Mouse (Mus musculus) left cerebral cortex, adult 11 months (tissue): ENCODE data around the gene Apom.
A peak's percentile ranks its signal among the peaks of the same experiment; 100 is the strongest.
"Not testable (repeated sequence)": the region's sequence is repeated elsewhere in the genome, so short reads cannot be mapped to it uniquely, and the experiment has no call there.

Experiments
- DNase-seq: peaks from one replicate; pipeline ENCODE4 v3.0.0; 2022; ENCODE audit warnings: low spot score

Apom gene

DNA sequence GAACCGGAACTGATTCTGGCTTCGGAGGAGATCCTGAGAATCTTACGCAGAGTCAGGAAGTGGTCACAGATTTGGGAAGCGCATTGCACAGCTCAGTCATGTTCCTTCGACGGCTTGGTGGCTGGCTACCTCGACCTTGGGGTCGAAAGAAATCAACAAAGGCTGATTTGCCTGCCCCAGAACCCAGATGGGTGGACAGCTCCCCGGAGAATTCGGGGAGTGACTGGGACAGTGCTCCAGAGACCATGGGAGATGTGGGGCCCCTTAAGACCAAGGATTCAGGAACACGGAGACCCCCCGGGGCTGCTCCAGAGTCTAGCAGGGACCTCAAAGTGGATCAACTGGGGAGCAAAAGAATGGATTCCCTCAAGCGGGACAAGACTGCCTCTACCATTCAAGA, 4.8 kb downstream of the Apom start:
- no peak for DNase-seq

DNA sequence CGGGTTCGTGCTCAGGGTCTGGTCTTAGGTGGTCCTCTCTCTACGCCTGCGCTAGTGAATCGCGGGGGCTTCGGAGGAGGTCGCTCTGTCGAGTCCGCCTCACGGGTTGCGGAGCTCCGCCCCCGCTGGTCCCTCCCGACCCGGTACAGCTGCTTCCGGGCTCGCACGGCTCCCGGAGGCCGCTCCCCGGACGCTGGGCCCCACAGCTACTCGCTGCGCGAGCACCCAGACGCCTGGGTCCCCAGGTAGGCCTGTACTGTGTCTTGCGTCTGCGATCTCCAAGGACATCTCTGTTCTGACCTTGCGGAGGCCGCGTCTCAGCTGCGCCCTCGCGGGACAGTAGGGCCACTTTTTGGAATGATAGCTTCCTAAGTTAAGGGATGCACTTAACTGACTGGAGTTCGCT, 5.6 kb downstream of the Apom start, which contains the start of gene D17H6S53E:
Gene D17H6S53E (plus strand): TSS at position 168 of the 406 bp plus-strand sequence.
- DNase-seq = no peak

DNA sequence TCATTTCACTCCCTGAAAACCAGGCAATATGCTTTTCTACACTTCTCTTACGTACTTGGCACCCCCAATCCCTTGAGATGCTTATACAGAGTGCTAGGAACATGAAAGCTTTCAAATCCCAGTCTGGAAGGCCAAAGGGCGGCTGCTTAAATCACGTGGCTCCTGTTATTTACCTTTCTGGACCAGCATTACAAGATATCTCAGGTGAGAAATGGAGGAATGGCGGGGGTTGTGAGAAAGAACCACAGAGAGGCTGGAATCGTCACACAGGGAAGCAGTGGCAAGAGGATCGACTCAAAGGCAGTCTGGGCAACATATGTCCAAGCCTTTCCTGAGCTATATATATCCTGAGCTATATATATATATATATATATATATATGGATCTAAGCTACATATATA, 6.3 kb downstream of the Apom start:
- no peak for DNase-seq

DNA sequence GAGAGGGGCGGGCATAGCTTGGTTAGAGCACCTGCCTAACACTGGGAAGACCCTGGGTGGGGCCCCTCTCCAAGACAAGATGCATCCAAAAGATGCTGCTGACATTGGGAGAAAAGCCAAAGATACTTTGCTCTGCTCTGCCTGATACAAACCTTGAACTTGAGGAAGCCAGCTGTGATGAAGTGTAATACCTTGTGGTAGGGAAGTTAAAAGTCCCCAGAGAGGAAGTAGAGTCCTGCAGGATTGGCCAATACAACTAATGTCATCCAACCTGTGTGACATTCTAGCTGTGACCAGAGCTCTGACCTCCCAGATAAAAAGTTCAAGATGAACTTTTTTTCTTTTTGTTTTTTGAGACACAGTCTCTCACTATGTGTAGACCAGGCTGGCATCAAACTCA, 6.8 kb downstream of the Apom start:
- no peak for DNase-seq

- not testable (repeated sequence) for DNase-seq
These were observed 7.5 kb downstream of the Apom start for GRCm38 (mm10) chr17:35124261-35124896.

DNA sequence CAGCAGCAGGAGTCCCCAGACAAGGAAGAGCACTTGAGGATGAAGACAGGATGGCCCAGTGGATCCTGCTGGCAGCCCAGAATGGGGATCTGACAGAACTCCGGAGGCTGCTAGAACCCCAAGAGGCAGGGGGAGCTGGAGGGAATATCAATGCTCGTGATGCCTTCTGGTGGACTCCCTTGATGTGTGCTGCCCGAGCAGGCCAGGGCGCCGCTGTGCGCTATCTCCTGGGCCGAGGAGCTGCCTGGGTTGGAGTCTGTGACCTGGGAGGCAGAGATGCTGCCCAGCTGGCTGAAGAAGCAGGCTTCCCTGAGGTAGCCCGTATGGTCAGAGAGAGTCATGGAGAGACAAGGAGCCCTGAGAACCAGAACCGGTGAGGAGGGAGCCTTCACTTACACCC, 8.6 kb downstream of the Apom start:
- not testable (repeated sequence) for DNase-seq

DNA sequence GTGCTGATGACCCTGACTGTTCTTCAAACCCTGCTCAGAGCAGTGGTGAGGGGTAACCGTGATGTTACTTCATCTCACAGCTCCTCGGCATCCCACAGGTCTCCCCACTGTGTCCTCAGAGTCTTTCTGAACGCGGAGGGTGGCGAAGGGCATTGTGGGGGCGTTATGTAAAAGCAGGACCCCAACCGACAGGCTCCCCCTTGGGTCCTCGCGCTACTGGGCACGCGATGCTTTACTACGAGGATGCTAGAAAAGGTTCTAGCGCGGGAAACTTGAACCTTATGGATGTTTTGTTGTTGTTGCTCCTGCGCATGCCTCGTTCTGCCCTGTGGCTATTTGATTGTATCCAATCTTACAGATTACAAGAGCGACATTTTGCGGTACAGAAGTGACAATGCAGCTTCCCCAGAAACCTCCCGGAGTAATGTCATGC, 10.0 kb downstream of the Apom start, which contains the start of gene Csnk2b:
Gene Csnk2b (minus strand): TSS at position 183 of the 433 bp plus-strand sequence.
- peak; percentile 69 for DNase-seq

- DNase-seq = peak; percentile 97
These were observed 10.6 kb downstream of the Apom start, which contains the start of gene Gpank1 for GRCm38 (mm10) chr17:35121143-35121799. Gene Gpank1 (plus strand): TSS chr17:35121455.

DNA sequence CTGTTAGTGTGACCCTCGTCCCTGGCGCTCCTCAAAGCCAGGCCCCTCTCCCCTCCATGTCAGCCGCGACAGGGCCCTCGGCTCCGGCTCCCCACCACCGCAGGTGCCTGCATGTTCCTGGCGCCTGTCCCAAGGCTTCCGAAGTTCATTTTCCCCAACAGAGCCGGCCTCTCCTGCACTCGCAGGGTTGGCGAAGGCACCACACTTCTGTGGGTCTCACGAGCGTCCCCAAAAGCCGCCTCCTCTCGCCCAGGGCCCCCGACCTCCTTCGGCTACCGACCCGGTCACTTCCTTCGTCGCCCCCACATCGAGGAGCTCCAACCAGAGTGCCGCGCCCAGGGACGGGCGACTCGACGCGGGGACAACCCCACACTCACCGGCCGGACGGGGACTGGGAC, 11.1 kb downstream of the Apom start:
- no peak for DNase-seq

- DNase-seq = no peak
These were observed 16.5 kb downstream of the Apom start, which contains the start of gene Ly6g5b for GRCm38 (mm10) chr17:35115046-35116019. Gene Ly6g5b (minus strand): TSS chr17:35115428.

DNA sequence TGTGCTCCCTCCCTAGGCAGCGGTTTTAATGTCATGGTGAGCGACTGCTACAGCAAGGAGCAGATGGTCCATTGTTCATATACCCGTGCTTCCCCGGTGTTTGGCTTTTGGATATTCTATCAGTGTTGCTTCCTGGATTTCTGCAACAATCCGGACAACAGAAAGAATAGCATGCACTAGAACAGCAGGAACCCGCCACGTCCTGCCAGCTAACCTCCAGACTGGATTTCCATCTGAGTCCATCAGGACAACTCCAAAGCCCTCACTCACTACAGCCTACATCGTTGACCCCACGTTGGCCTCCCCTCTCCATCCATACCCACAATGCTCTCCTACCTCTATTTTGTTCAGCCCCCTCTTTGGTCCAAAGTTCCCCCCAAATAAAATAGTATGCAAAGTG, 20.1 kb downstream of the Apom start:
- no peak for DNase-seq

DNA sequence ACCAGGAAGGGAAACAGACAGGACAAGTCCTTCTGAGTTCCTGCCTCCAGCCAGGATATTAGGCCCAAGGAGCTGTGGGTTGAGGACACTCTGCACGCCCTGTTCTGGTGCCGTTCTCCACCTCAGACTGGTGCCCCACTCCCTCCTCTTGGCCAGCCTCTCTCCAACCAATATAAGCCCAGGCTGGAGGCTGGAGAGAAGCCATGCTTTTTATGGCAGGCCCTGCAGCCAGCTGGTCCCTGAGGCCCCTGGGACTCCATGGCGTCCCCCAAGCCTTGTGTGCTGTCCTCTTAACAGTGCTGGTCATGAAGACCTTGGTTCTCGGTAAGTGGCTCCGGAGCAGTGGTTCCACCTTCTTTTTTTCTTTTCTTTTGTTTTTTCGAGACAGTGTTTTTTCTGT, 23.8 kb downstream of the Apom start, which contains the start of gene Ly6g5c:
Gene Ly6g5c (plus strand): TSS at position 183 of the 400 bp plus-strand sequence.
- no peak for DNase-seq

GRCm38 (mm10) chr17:35106522-35106921, 25.3 kb downstream of the Apom start:
- no peak for DNase-seq

DNA sequence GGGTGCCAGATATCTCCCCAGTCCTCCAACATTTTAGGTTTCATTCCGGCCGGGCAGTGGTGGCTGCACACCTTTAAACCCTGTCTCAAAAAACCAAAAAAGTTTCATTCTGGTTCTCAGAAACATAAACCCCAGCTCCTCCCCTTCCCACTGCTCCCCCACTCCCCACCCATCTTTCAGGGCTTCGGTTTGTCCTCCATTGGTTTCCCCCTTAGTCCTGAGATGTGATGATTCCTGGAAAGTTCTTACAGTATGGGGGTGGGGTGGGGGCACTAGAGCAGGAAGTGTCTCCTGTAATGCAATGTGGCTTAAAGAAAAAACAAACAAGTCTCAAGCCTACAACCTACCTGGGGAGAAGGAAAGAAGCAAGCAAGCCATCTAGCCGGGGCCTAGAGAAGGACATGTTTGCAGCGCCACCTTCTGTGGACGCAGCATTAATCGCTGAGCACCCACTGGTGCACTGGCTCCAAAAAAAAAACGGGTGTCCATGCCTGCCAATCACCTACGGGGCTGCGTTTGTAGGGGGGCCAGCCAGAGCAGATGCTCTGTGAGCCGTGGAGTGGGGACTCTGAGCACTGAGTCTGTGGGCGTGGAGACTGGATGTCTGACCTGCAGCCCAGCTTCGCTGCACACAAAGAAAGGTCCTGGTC, 26.0 kb downstream of the Apom start:
- no peak for DNase-seq

DNA sequence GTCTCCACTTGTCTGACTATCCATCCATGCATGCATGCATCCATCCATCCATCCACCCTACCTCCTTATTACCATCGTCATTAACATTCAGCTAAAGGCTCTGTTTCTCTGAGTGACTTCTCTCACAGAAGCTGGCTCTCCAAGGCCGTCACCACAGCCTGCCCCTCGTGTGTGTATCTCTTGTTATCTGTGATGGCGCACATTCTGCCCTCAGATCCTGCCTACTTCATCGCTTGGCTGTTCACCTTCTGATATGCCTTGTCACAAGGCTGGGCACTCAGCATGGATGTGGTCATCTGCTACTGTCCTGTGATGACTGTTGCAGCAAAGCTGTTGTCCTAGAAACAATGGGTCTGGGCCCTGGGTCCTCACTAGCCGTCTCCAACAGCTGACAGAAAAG, 27.1 kb downstream of the Apom start:
- no peak for DNase-seq

DNA sequence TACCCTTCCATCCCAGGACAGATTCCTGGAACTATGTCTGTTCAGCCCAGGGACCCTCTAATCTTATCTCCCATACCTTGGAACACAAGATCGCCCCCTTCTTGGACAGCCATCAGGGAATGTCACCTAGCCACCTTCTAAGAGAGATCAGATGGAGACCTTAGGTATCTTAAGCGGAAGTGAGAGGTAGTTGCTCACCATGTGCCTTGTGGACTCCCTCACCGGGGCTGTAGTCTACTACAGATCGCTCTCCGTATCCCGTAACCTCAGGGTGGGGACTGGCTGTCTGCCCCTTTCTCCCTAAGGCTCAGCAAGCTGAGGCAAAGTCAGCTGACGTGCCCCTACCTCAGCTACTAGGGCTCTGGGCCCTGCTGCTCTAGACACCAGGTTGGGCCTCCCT, 27.8 kb downstream of the Apom start:
- DNase-seq = no peak

GRCm38 (mm10) chr17:35103221-35103690, 28.6 kb downstream of the Apom start:
- no peak for DNase-seq

DNA sequence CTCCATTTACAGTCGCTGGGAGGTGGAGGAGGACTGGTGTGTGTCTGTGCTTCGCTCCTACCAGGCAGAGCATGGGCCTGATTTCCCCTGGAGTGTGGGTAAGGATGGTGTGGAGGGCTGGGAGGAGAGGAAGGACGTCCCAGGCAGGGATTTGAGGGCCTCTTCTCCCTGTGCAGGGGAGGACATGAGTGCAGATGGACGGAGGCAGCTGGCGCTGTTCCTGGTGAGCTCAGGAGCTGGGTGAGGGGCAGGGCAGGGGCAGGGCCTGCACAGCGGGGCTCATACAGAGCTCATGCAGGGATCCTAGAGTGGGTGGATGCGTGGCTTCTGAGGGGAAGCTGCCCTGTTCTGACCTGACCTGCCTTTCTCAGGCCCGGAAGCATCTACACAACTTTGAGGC, 29.6 kb downstream of the Apom start:
- no peak for DNase-seq

DNA sequence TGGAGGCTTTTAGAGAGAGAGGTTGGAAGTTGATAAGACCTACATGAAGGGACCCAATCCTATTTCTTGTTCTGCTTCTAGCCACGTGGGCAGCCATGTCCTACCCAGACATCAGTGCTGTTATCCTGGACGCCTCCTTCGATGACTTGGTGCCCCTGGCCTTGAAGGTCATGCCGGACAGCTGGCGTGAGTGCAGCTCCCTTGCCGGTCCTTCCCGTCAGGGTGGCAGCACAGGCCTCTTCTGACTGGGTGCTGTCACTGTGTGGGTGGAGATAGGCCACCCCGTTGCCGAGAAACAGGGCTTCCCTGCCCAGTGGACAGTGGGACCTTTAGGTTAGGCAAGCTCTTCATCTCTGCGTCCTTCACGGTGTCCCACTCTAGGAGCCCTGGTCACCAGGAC, 30.7 kb downstream of the Apom start:
- DNase-seq = no peak

GRCm38 (mm10) chr17:35100196-35100765, 31.6 kb downstream of the Apom start:
- no peak for DNase-seq

DNA sequence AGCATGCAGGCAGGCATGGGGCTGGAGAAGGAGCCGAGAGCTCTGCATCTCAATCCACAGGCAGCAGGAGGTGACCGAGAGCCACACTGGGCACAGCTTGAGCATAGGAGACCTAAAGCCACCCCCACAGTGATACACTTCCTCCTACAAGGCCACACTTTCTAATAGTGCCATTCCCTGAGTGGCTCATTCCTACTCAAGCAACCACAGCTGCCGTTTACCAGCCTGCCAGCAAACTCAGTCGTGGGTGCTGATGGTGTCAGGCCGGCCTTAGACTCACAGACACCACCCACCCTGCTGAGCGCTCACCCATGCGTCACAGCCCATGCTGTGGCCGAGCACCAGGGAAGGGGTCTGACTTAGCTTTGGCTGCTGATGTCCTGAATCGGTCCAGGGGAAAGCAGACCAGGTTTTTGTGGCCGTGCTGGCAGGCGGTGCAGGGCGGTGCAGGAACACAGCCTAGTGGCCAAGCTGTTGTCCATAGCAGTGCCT, 34.6 kb downstream of the Apom start:
- DNase-seq = no peak
